Mouse (Mus musculus) lung, postnatal 0 days (tissue): ENCODE results near the gene Ifit1bl1.
"Not testable (repeated sequence)": the region's sequence is repeated elsewhere in the genome, so short reads cannot be mapped to it uniquely, and the experiment has no call there.

Experiments
- CTCF ChIP-seq: IDR thresholded peaks from 2 replicates; pipeline ENCODE4 v1.5.1; 2016; ENCODE audit warnings: antibody characterized with exemption, mild to moderate bottlenecking
- EP300 ChIP-seq: IDR thresholded peaks from 2 replicates; pipeline ENCODE4 v1.6.1; 2016; ENCODE audit warnings: antibody characterized with exemption, mild to moderate bottlenecking, control low read depth

DNA sequence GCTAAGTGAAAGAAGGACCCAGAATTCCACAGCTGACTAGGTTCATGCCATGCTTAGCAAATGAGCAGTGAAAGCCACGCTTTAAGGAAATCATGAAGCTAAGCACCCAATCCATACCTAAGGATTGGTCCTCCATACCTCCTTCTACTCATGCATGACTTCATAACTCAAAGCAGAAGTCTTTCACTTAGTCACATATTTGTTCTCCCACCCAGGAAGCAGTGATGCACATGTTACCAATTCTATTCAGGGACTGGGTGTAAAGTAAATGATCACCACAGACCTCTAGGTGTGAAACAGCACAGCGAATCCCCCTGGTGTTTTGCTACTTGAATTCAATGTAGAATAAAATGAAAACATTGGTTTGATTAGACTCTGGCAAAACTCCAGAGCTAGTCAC is 19.1 kb downstream of the Ifit1bl1 start:
- not testable (repeated sequence) for TF ChIP-seq CTCF, EP300
